Mouse (Mus musculus): ENCODE measurements at regions not wholly inside any gene's neighbourhood (a gene's known extent, or its start where the extent isn't known, plus 50 kb on each side); places are given as distances from the start of the nearest gene placed in this dataset.

DNA sequence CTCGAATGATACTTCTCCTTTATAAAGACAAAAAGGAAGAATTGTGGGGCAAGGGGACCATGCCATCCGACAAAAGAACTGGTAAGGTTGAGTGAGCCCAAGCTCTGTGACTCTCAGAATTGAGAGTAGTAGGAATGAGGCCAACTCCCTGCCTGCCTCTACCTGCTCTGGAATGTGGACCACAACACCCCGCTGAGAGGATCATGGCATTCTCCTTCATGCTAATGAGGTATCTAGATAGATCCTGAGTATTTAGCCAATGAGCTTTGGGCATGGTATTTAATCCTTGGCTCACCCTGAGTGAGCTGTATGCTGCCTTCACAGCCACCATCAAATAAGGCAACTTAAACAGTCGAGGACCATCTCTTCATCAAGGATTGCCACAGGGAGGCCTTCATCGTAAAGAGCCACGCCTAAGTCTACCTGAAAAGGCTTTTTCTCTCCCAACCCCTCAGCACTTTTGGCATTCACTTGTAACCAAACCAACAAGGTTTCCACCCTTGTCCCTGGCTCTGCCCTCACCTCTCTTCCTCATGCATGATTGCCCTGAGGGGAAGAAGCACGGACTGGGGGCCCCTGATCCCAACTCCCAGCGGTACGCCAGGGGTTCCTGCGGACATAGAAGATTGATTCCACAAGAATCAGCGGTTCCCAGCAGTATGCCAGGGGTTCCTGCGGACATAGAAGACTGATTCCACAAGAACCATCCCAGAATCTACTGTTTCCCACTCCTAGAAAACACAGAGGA lies 587.9 kb downstream of the Ptprc start:
- TF ChIP-seq POLR2A (IDR thresholded peaks at IDR 0.05; ENCODE audit: control insufficient read depth, extremely low read depth, insufficient read depth, low read length, poor library complexity) (no peak), CTCF (IDR thresholded peaks at IDR 0.05; ENCODE audit: borderline replicate concordance, control insufficient read depth, extremely low read depth, insufficient read depth, low read length, poor library complexity) (no peak)

Data from thymus, adult 2 months (tissue).